Mouse (Mus musculus) kidney, embryonic 15.5 days (tissue): ENCODE results near the gene Abcb10. TPM values are rescaled to one million over a fixed set of nuclear protein-coding genes. Genes with fewer than 3 reads are reported as not detected.
A peak's percentile ranks its signal among the peaks of the same experiment; 100 is the strongest.

Experiments used
- ATAC-seq: fragments of 200-750 bp; cut with Nextera tagmentation; replicated peaks from 2 replicates; pipeline ENCODE4 v1.8.0; 2017; ENCODE audit warnings: moderate TSS enrichment; ENCODE audit not compliant: low FRiP score
- H3K27ac ChIP-seq: fragments of 300-500 bp; sonication (generic); 2 replicates; pipeline ENCODE4 v1.5.1; 2015; ENCODE audit warnings: mild to moderate bottlenecking, inconsistent platforms
- H3K27me3 ChIP-seq: fragments of 300-500 bp; sonication (generic); 2 replicates; pipeline ENCODE4 v1.6.1; 2015; ENCODE audit warnings: inconsistent platforms
- H3K36me3 ChIP-seq: fragments of 300-500 bp; sonication (generic); 2 replicates; pipeline ENCODE4 v1.6.1; 2015; ENCODE audit warnings: inconsistent platforms
- H3K4me1 ChIP-seq: fragments of 300-500 bp; sonication (generic); 2 replicates; pipeline ENCODE4 v1.6.1; 2015; ENCODE audit warnings: inconsistent platforms
- H3K4me2 ChIP-seq: fragments of 300-500 bp; sonication (generic); 2 replicates; pipeline ENCODE4 v1.6.1; 2015; ENCODE audit warnings: moderate library complexity, mild to moderate bottlenecking, inconsistent platforms
- H3K4me3 ChIP-seq: fragments of 300-500 bp; sonication (generic); replicated peaks from 2 replicates; pipeline ENCODE4 v1.5.1; 2015; ENCODE audit warnings: mild to moderate bottlenecking, inconsistent platforms
- H3K9ac ChIP-seq: fragments of 300-500 bp; sonication (generic); 2 replicates; pipeline ENCODE4 v1.6.1; 2015; ENCODE audit warnings: mild to moderate bottlenecking, inconsistent platforms
- H3K9me3 ChIP-seq: fragments of 300-500 bp; sonication (generic); replicated peaks from 2 replicates; pipeline ENCODE4 v1.6.1; 2016; ENCODE audit warnings: inconsistent platforms
- WGBS: fragments of 180-500 bp; shearing (Covaris S2); methylation state at CpG from one replicate; pipeline ENCODE4 v1.1.7; 2015; ENCODE audit warnings: mixed read lengths; 5-methylcytosine and 5-hydroxymethylcytosine counted together
- microRNA counts: library from miRNA; unstranded; fragments of <30 nt; microRNA quantifications from one replicate; lab custom pipeline; 2016
- microRNA-seq: library from miRNA; unstranded; fragments of <30 nt; microRNA quantifications from one replicate; pipeline ENCODE4, GENCODE M21; 2016
- polyA plus RNA-seq: library from polyadenylated mRNA; unstranded; fragments of >200 nt; fragmentation: Nextera tagmentation; extraction: Ambion mirVana; gene quantifications from 2 replicates; pipeline ENCODE4 v1.2.1, GENCODE M21; 2015

The Abcb10 gene
- polyA plus RNA-seq, 1 experiment from 2014 or later = 17.1 TPM

DNA sequence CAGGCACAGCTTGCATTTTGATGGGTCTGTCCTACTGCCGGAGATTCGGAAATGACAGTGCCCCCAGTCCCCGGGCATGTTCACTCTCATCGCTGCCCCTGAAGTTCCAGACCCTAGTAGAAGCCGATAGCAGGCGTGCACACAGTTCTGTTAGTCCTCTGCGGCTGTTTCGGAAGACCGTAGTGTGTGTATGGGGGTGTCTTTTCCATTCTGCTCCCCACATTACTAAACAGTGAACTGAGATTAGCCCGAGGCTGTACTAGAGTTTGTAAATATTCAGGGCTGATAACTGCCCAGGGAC lies 33.3 kb downstream of the Abcb10 start:
- ATAC-seq = peak; percentile 24; the same call in 1 of the 2 replicates
- Histone ChIP-seq H3K4me2 (peak overlapping the region; percentile 93), H3K9me3 (no peaks in the 10 kb centered on the region), H3K4me3 (peak overlapping the region; percentile 100), H3K27ac (peak overlapping the region; percentile 89), H3K27me3 (no peaks in the 10 kb centered on the region), H3K9ac (peak overlapping the region; percentile 80), H3K36me3 (peaks cover 38% of the 10 kb centered on the region), H3K4me1 (peaks cover 16% of the 10 kb centered on the region)
- WGBS = 2% methylated on average over 10 of the region's 10 CpGs

DNA sequence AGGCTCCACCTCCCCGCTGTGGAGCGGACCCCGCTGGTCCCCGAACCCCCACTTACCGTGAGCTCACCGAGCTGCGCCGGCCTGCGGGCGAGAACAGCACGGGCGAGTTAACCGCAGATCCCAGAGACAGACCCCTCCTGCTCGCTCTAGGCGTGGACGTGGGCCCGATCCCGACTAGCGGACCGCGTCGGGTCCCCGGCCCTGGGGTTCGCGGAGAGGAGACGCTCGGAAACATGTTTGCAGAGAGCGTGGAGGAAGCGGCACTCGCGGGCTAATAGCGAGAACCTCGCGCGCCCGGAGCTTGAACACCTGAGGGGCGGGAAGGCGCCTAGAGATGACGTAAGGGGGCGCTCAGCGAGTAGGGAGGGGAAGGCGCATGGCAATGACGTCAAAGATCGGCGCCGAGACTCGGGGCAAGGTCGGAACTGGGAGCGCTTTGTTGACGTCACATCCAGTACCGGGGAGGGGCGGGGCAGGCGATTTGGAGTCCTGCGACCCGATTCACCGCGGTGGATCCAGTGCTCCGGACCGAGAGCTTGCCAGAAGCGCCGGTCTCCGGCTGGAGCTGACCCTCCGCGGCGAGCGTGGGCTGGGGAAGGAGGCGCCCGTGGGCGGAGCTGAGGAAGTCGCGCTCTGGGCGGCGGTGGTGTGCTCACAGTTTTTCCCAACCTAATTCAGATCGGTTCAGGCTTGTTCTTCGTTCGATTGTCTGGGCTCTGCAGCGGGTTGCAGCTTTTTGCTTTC lies 33.8 kb downstream of the Abcb10 start, which contains the start of gene Nup133:
Nup133 (minus strand) TSS at position 324 of the 744 bp plus-strand sequence.
- peaks cover 37% of the 10 kb centered on the region for H3K36me3 ChIP-seq
- H3K27ac ChIP-seq = peak within 1 kb of the TSS; percentile 89
- H3K4me1 ChIP-seq = peaks cover 16% of the 10 kb centered on the region
- H3K9ac ChIP-seq = peak within 1 kb of the TSS; percentile 80
- WGBS = under 1% methylated on average over 77 of the region's 77 CpGs
- H3K4me2 ChIP-seq = peak within 1 kb of the TSS; percentile 93
- H3K9me3 ChIP-seq = no peaks in the 10 kb centered on the region
- peak; percentile 85 for ATAC-seq
- peak within 1 kb of the TSS; percentile 100 for H3K4me3 ChIP-seq
- H3K27me3 ChIP-seq = no peaks in the 10 kb centered on the region

DNA sequence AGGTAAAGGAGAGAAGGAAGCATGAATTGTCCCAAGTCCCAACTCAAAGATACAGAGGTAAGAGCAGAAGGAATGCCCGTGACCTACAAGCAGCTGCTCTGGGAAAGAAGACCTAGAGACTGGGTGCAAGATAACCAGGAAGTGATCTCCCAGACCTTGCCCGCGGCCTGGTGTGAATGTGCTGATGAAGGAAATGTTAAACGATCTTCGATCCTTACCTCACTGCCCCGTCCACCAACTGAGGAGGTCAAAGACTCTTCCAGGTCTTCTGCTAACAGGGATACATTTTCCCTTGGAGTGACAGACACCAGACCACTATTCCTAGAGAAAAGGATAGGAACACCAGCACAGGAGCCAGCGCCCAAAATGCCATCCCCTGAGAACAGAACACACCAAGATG lies 53.9 kb downstream of the Abcb10 start:
- Histone ChIP-seq H3K4me3 (no peak overlapping the region), H3K4me2 (no peak overlapping the region), H3K27me3 (no peaks in the 10 kb centered on the region), H3K36me3 (peaks cover 91% of the 10 kb centered on the region), H3K9me3 (no peaks in the 10 kb centered on the region), H3K4me1 (no peaks in the 10 kb centered on the region), H3K9ac (no peak overlapping the region), H3K27ac (no peak overlapping the region)
- ATAC-seq = no peak
- 94% methylated on average over 7 of the region's 7 CpGs for WGBS

GRCm38 (mm10) chr8:123925671-123926070 lies 57.3 kb downstream of the Abcb10 start:
- no peak overlapping the region for H3K4me3 ChIP-seq
- WGBS = 92% methylated on average over 3 of the region's 3 CpGs
- no peak overlapping the region for H3K4me2 ChIP-seq
- no peaks in the 10 kb centered on the region for H3K9me3 ChIP-seq
- H3K9ac ChIP-seq = no peak overlapping the region
- H3K27me3 ChIP-seq = no peaks in the 10 kb centered on the region
- H3K27ac ChIP-seq = no peak overlapping the region
- H3K4me1 ChIP-seq = no peaks in the 10 kb centered on the region
- H3K36me3 ChIP-seq = peaks cover 92% of the 10 kb centered on the region
- no peak for ATAC-seq

GRCm38 (mm10) chr8:123924719-123925118 lies 58.2 kb downstream of the Abcb10 start:
- ATAC-seq = peak; percentile 40; the same call in 1 of the 2 replicates
- Histone ChIP-seq H3K36me3 (peaks cover 92% of the 10 kb centered on the region), H3K27ac (no peak overlapping the region), H3K9ac (no peak overlapping the region), H3K4me2 (no peak overlapping the region), H3K27me3 (no peaks in the 10 kb centered on the region), H3K9me3 (no peaks in the 10 kb centered on the region), H3K4me1 (no peaks in the 10 kb centered on the region), H3K4me3 (no peak overlapping the region)
- 18% methylated on average over 2 of the region's 2 CpGs for whole genome bisulfite sequencing

DNA sequence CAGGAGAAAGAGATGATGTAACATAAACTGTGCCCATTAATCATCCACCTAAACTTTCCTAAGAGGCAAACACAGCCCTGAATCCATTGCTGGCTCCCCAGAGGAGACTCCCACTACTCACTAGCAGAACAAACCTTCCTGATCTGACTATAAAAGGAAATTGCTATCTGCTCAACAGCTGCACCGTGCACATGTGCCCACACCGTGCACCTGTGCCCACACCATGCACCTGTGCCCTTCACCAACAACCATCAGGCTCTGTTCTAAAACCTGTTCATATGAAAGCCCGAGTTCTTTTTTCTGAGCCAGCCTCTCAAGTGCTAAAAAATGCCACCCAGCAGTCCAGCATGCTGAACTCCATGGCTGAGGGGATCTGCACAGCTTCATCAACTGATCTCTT lies 68.3 kb downstream of the Abcb10 start:
- H3K27ac ChIP-seq = no peak overlapping the region
- ATAC-seq = no peak
- no peak overlapping the region for H3K4me3 ChIP-seq
- WGBS = 96% methylated on average over 3 of the region's 3 CpGs
- H3K27me3 ChIP-seq = no peaks in the 10 kb centered on the region
- no peaks in the 10 kb centered on the region for H3K9me3 ChIP-seq
- H3K4me1 ChIP-seq = no peaks in the 10 kb centered on the region
- no peak overlapping the region for H3K9ac ChIP-seq
- H3K36me3 ChIP-seq = peaks cover 96% of the 10 kb centered on the region
- H3K4me2 ChIP-seq = no peak overlapping the region

- no peak overlapping the region for H3K9ac ChIP-seq
- H3K27ac ChIP-seq = no peak overlapping the region
- H3K36me3 ChIP-seq = peaks cover 97% of the 10 kb centered on the region
- no peak for ATAC-seq
- H3K9me3 ChIP-seq = no peaks in the 10 kb centered on the region
- WGBS = 90% methylated on average over 4 of the region's 4 CpGs
- no peaks in the 10 kb centered on the region for H3K27me3 ChIP-seq
- no peak overlapping the region for H3K4me2 ChIP-seq
- no peak overlapping the region for H3K4me3 ChIP-seq
- no peaks in the 10 kb centered on the region for H3K4me1 ChIP-seq
These were observed 70.7 kb downstream of the Abcb10 start for GRCm38 (mm10) chr8:123912265-123912664.

- Histone ChIP-seq H3K27ac (no peak overlapping the region), H3K27me3 (no peaks in the 10 kb centered on the region), H3K9me3 (no peaks in the 10 kb centered on the region), H3K36me3 (peaks cover 95% of the 10 kb centered on the region), H3K4me3 (no peak overlapping the region), H3K4me1 (no peaks in the 10 kb centered on the region), H3K4me2 (no peak overlapping the region), H3K9ac (no peak overlapping the region)
- ATAC-seq = no peak
- WGBS = 91% methylated on average over 6 of the region's 6 CpGs
These were observed 75.3 kb downstream of the Abcb10 start for GRCm38 (mm10) chr8:123907604-123908003.

DNA sequence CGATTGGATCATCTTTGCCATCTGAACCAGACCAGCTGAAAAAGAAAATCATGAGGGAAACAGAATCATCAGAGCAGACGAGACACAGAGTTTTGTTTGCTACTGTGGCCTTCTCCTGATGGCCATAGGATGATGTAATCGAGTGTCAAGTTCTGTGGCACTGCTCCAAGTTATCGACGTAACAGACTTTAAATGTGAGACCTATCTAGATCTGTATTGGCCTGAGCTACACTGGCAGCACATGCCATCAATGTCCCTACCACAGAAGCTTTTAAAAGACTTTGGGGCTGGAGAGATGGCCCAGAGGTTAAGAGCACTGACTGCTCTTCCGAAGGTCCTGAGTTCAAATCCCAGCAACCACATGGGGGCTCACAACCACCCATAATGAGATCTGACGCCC lies 80.3 kb downstream of the Abcb10 start:
- Histone ChIP-seq H3K9me3 (no peaks in the 10 kb centered on the region), H3K27ac (no peak overlapping the region), H3K36me3 (peaks cover 81% of the 10 kb centered on the region), H3K4me3 (no peak overlapping the region), H3K4me1 (no peaks in the 10 kb centered on the region), H3K9ac (no peak overlapping the region), H3K4me2 (no peak overlapping the region), H3K27me3 (no peaks in the 10 kb centered on the region)
- WGBS = 89% methylated on average over 7 of the region's 7 CpGs
- ATAC-seq = no peak

MicroRNA genes within 50 kb of the gene (microRNA counts, 519-probe panel; counts per million panel counts)
- microRNA mmu-miR-1967 (lab: Ali Mortazavi, UCI) = 2,708 counts per million, percentile 63 among the panel's probes with 10 or more counts

Small RNAs within 50 kb of the gene (microRNA-seq; reads per million reads assigned to microRNA genes)
- not detected for gene Mir1967

Other genes with a start within 250 kb of the Abcb10 start
- 39.6 and 44.9 TPM in 2 replicates for gene Rab4a, start 177.1 kb downstream of the Abcb10 start, polyA plus RNA-seq
- 3.5 TPM in 2 replicates for gene Ccsap, start 122.9 kb downstream of the Abcb10 start, polyA plus RNA-seq
- gene Acta1, start 88.4 kb downstream of the Abcb10 start, polyA plus RNA-seq = 132 and 232 TPM in 2 replicates
- 43.1 and 45.3 TPM in 2 replicates for gene Nup133, start 33.9 kb downstream of the Abcb10 start, polyA plus RNA-seq
- 39.4 and 40.9 TPM in 2 replicates for gene Taf5l, start 38.3 kb upstream of the Abcb10 start, polyA plus RNA-seq
- gene Urb2, start 38.4 kb upstream of the Abcb10 start, polyA plus RNA-seq = 5.5 TPM in 2 replicates
- 47.6 and 49.0 TPM in 2 replicates for gene Galnt2, start 248.3 kb upstream of the Abcb10 start, polyA plus RNA-seq